Mouse (Mus musculus): ENCODE measurements around the gene Slc25a45. TPM values are rescaled to one million over a fixed set of nuclear protein-coding genes. Genes with fewer than 3 reads are reported as not detected.
A peak's percentile ranks its signal among the peaks of the same experiment; 100 is the strongest.

Gene Slc25a45
- total and polyA plus RNA-seq, 2 experiments from 2014 or later = 1.8 to 6.0 TPM

- peak; percentile 19; the same call in 1 of the 2 replicates for TF ChIP-seq CTCF (IDR thresholded peaks at IDR 0.05; ENCODE audit: low read depth)
- Histone ChIP-seq H3K4me3 (ENCODE audit: low read length) (no peak overlapping the region), H3K9me3 (ENCODE audit: low read length) (no peaks in the 10 kb centered on the region), H3K27me3 (ENCODE audit: insufficient read depth, low read length) (no peaks in the 10 kb centered on the region), H3K4me2 (ENCODE audit: low read depth, low read length) (no peak overlapping the region), H3K4me1 (ENCODE audit: insufficient read depth, low read length) (no peaks in the 10 kb centered on the region), H3K9ac (replicated peaks; ENCODE audit: low read length) (no peak overlapping the region), H3K36me3 (ENCODE audit: insufficient read depth, low read length) (peaks cover 20% of the 10 kb centered on the region), H3K27ac (no peak overlapping the region)
- DNase-seq (ENCODE audit: low spot score) = no peak
- no peak for ATAC-seq
- 98% methylated on average over 14 of the region's 14 CpGs for WGBS
Measured at GRCm38 (mm10) chr19:5862335-5863085, 15.1 kb upstream of the Slc25a45 start.

DNA sequence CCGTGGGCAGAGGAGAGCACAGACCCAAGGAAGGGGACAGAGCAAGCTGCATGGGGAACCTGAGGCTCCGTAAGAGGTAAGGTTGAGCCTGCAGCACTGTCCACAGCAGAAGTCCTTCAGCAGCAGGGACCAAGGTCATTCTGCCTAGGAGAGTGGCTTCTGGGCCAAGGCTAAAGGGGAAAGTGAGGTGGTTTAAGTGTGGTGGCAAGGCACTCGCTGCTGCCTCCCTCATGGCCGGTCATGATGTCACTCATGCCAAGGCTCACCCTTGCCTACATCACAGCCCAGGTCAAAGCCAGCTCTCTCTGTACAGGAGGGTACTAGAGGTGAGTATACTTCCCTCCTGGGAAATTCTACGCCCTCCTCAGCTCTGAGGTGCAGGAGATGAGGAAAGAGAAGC lies 13.8 kb upstream of the Slc25a45 start:
- Histone ChIP-seq H3K4me1 (ENCODE audit: insufficient read depth, low read length) (no peaks in the 10 kb centered on the region), H3K4me3 (ENCODE audit: low read length) (no peak overlapping the region), H3K9ac (replicated peaks; ENCODE audit: low read length) (no peak overlapping the region), H3K36me3 (ENCODE audit: insufficient read depth, low read length) (peaks cover 22% of the 10 kb centered on the region), H3K27me3 (ENCODE audit: insufficient read depth, low read length) (no peaks in the 10 kb centered on the region), H3K9me3 (ENCODE audit: low read length) (no peaks in the 10 kb centered on the region), H3K27ac (no peak overlapping the region), H3K4me2 (ENCODE audit: low read depth, low read length) (no peak overlapping the region)
- ATAC-seq (no peak), DNase-seq (ENCODE audit: low spot score) (no peak)
- no peak for TF ChIP-seq CTCF (IDR thresholded peaks at IDR 0.05; ENCODE audit: low read depth)
- 97% methylated on average over 5 of the region's 5 CpGs for WGBS

DNA sequence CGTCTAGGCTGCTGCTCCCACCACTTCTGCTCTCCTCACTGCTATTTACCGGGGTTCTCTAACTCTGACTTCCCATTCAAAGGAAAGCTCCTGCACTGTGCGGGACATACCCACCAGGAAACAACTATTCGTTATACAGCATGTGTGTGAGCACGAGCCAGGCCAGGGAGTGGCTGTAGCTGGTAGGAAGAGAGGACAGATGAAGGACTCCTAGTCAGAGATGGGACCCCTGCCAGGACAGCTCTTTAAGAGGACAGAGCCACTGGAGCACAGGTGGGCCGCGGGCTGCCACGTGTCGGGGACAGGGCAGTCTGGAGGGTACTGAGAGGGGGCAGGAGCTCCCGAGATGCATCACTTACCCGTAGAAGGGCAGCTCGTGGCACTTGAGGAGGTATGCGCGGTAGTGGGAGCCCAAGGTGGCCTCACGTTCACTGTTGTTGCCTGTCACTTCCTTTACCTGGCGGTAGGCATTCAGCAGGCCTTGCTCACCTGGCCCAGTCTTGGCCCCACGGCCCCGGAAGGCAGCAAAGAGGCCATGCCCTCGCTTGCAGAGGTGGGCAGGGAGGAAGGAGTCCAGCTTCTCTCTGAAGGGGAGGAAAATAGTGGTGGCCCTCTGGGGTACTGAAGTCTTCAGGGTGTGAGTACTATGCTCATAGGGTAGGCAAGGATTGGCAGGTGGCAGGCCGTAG lies 12.8 kb upstream of the Slc25a45 start:
- Histone ChIP-seq H3K4me2 (ENCODE audit: low read depth, low read length) (no peak overlapping the region), H3K27ac (no peak overlapping the region), H3K9ac (replicated peaks; ENCODE audit: low read length) (no peak overlapping the region), H3K27me3 (ENCODE audit: insufficient read depth, low read length) (no peaks in the 10 kb centered on the region), H3K4me3 (ENCODE audit: low read length) (no peak overlapping the region), H3K4me1 (ENCODE audit: insufficient read depth, low read length) (no peaks in the 10 kb centered on the region), H3K9me3 (ENCODE audit: low read length) (no peaks in the 10 kb centered on the region), H3K36me3 (ENCODE audit: insufficient read depth, low read length) (peaks cover 28% of the 10 kb centered on the region)
- ATAC-seq (no peak), DNase-seq (ENCODE audit: low spot score) (no peak)
- TF ChIP-seq CTCF (IDR thresholded peaks at IDR 0.05; ENCODE audit: low read depth) = no peak
- 94% methylated on average over 20 of the region's 20 CpGs for WGBS

GRCm38 (mm10) chr19:5868096-5868495 lies 9.5 kb upstream of the Slc25a45 start:
- no peak overlapping the region for H3K9ac ChIP-seq (replicated peaks; ENCODE audit: low read length)
- no peak for TF ChIP-seq CTCF (IDR thresholded peaks at IDR 0.05; ENCODE audit: low read depth)
- ATAC-seq (no peak), DNase-seq (ENCODE audit: low spot score) (no peak)
- H3K4me3 ChIP-seq (ENCODE audit: low read length) = no peak overlapping the region
- H3K27me3 ChIP-seq (ENCODE audit: insufficient read depth, low read length) = no peaks in the 10 kb centered on the region
- WGBS = 91% methylated on average over 6 of the region's 6 CpGs
- H3K4me1 ChIP-seq (ENCODE audit: insufficient read depth, low read length) = no peaks in the 10 kb centered on the region
- no peak overlapping the region for H3K4me2 ChIP-seq (ENCODE audit: low read depth, low read length)
- H3K27ac ChIP-seq = no peak overlapping the region
- H3K36me3 ChIP-seq (ENCODE audit: insufficient read depth, low read length) = peaks cover 16% of the 10 kb centered on the region; the same call in 1 of the 2 replicates
- H3K9me3 ChIP-seq (ENCODE audit: low read length) = no peaks in the 10 kb centered on the region

DNA sequence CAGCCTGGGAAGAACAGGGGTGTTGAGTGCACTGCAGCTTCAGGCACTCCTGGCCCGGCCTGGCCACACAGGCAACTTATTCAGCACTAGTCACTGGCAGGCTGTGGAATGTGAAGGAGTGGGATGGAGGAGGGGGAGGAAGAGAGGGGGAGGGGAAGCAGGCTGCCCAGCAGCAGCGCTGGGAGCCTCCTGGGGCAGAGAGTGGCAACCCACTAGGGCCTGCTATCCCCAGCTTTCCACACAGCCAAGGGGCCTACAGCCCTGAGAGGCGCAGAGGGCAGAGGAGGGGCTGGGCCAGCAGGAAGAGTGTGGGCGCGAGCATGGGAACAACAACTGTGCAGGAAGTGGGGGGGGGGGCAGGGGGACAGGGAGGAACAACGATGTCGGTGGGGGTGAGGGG lies 6.3 kb upstream of the Slc25a45 start:
- ATAC-seq (peak; percentile 19; the same call in 1 of the 2 replicates), DNase-seq (ENCODE audit: low spot score) (peak; percentile 22)
- H3K4me1 ChIP-seq (ENCODE audit: insufficient read depth, low read length) = peaks cover 14% of the 10 kb centered on the region
- peaks cover 8% of the 10 kb centered on the region; the same call in 1 of the 2 replicates for H3K36me3 ChIP-seq (ENCODE audit: insufficient read depth, low read length)
- H3K4me2 ChIP-seq (ENCODE audit: low read depth, low read length) = no peak overlapping the region
- H3K27me3 ChIP-seq (ENCODE audit: insufficient read depth, low read length) = no peaks in the 10 kb centered on the region
- no peak overlapping the region; the same call in 1 of the 2 replicates for H3K27ac ChIP-seq
- WGBS = 6% methylated on average over 5 of the region's 7 CpGs
- no peaks in the 10 kb centered on the region for H3K9me3 ChIP-seq (ENCODE audit: low read length)
- H3K9ac ChIP-seq (replicated peaks; ENCODE audit: low read length) = no peak overlapping the region
- TF ChIP-seq CTCF (IDR thresholded peaks at IDR 0.05; ENCODE audit: low read depth) = no peak
- no peak overlapping the region for H3K4me3 ChIP-seq (ENCODE audit: low read length)

- DNase-seq (ENCODE audit: low spot score) (no peak), ATAC-seq (no peak)
- Histone ChIP-seq H3K9ac (replicated peaks; ENCODE audit: low read length) (no peak overlapping the region), H3K9me3 (ENCODE audit: low read length) (no peaks in the 10 kb centered on the region), H3K36me3 (ENCODE audit: insufficient read depth, low read length) (peaks cover 8% of the 10 kb centered on the region; the same call in 1 of the 2 replicates), H3K4me2 (ENCODE audit: low read depth, low read length) (no peak overlapping the region), H3K27me3 (ENCODE audit: insufficient read depth, low read length) (no peaks in the 10 kb centered on the region), H3K4me1 (ENCODE audit: insufficient read depth, low read length) (peaks cover 14% of the 10 kb centered on the region), H3K27ac (no peak overlapping the region), H3K4me3 (ENCODE audit: low read length) (no peak overlapping the region)
- 48% methylated on average over 6 of the region's 6 CpGs for WGBS
- TF ChIP-seq CTCF (IDR thresholded peaks at IDR 0.05; ENCODE audit: low read depth) = no peak
Measured at GRCm38 (mm10) chr19:5871683-5872082, 5.9 kb upstream of the Slc25a45 start.

All from hindbrain, postnatal 0 days (tissue).